Mouse (Mus musculus): ENCODE data around the gene Haao.

DNA sequence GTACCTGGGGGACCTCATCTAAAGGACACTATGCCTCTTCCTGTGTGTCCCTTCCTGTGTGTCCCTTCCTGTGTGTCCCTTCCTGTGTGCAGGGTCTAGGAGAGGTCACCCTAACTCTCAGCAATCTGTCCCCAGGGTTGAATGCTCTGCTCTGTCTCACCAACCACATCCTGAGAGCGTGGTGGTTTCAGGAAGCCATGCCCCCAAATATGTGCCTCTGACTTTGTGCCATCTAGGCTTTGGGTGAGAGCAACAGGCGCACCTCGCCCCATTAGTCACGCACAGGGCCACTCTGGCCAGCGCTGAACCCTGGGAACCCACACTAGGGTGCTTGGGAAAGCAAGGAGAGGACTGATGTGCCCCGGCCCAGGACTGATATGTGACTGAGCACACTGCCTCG is 23.9 kb downstream of the Haao start:
- no peak for TF ChIP-seq POLR2A (IDR thresholded peaks at IDR 0.05; ENCODE audit: borderline replicate concordance, extremely low read depth, insufficient read depth, insufficient read length, poor library complexity, severe bottlenecking)
- no peak for TF ChIP-seq CTCF (IDR thresholded peaks at IDR 0.05; ENCODE audit: borderline replicate concordance, extremely low read depth, insufficient read depth, insufficient read length)

Data from brain, embryonic 14.5 days (tissue).